Mouse (Mus musculus): ENCODE results near the gene Gtf2h1. TPM values are rescaled to one million over a fixed set of nuclear protein-coding genes. Genes with fewer than 3 reads are reported as not detected.
"Not testable (repeated sequence)": the region's sequence is repeated elsewhere in the genome, so short reads cannot be mapped to it uniquely, and the experiment has no call there.

Gene Gtf2h1
- polyA plus RNA-seq, 1 experiment from 2014 or later, result 53.5 TPM

DNA sequence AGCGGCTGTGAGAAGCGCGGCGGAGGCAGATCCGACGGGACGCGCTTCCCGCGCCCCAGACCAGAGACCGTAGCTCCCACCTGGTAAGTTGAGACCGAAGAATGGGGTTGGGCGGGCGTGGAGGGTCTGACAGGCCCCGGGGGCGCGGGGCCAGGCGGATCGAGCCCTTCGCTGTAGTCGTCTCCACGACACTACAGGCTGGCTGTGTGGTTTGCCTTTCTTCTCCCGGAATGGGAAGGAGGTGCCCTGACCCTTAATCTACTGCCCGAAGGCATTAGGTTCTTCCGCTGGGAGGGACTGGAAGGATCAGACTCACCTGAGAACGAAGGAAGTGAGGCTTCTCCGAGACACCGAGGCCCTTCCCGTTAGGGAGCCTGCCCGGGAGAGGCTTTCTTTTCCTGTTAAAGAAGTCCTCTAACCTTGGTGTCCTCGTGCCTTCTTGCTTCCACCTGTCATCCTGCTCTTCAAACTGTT lies 340 bp downstream of the Gtf2h1 start:
- Histone ChIP-seq H3K9me3 (replicated peaks) (no peaks in the 10 kb centered on the region), H3K4me3 (peak overlapping the region; percentile 87), H3K36me3 (peaks cover 28% of the 10 kb centered on the region), H3K27me3 (ENCODE audit: low read depth, poor library complexity, severe bottlenecking) (no peaks in the 10 kb centered on the region), H3K27ac (replicated peaks) (peak overlapping the region; percentile 94), H3K4me1 (peaks cover 25% of the 10 kb centered on the region)
- DNase-seq (ENCODE audit: low spot score), result no peak
- under 1% methylated on average over 31 of the region's 31 CpGs for WGBS

GRCm38 (mm10) chr7:46796779-46797178 lies 876 bp downstream of the Gtf2h1 start:
- Histone ChIP-seq H3K4me1 (peaks cover 25% of the 10 kb centered on the region), H3K4me3 (peak overlapping the region; percentile 87), H3K36me3 (peaks cover 33% of the 10 kb centered on the region), H3K27ac (replicated peaks) (no peak overlapping the region), H3K9me3 (replicated peaks) (no peaks in the 10 kb centered on the region), H3K27me3 (ENCODE audit: low read depth, poor library complexity, severe bottlenecking) (no peaks in the 10 kb centered on the region)
- no peak for DNase-seq (ENCODE audit: low spot score)
- WGBS, result 52% methylated on average over 6 of the region's 6 CpGs

DNA sequence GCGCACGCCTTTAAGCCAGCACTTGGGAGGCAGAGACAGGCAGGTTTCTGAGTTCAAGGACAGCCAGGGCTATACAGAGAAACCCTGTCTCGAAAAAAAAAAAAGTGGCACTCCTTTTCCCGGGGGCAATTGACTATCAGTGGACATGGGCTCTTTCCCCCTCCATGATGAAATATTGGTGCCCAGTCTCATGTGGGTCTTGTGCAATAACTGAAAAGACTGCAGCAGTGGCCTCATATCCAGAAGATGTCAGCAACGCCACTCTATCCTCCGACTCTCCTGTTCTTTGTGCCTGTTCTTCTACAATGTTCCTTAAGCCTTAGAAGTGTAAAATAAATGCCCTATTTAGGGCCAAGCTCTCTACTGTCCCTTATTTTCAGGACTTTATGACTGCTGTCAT lies 14.4 kb downstream of the Gtf2h1 start:
- H3K27ac ChIP-seq (replicated peaks), result no peak overlapping the region
- peaks cover 98% of the 10 kb centered on the region for H3K36me3 ChIP-seq
- no peak for DNase-seq (ENCODE audit: low spot score)
- H3K4me3 ChIP-seq, result no peak overlapping the region
- no peaks in the 10 kb centered on the region for H3K4me1 ChIP-seq
- no peaks in the 10 kb centered on the region for H3K27me3 ChIP-seq (ENCODE audit: low read depth, poor library complexity, severe bottlenecking)
- 92% methylated on average over 6 of the region's 6 CpGs for WGBS
- no peaks in the 10 kb centered on the region for H3K9me3 ChIP-seq (replicated peaks)

- no peak overlapping the region for H3K4me3 ChIP-seq
- no peaks in the 10 kb centered on the region for H3K4me1 ChIP-seq
- H3K27ac ChIP-seq (replicated peaks), result no peak overlapping the region
- no peaks in the 10 kb centered on the region for H3K9me3 ChIP-seq (replicated peaks)
- 91% methylated on average over 4 of the region's 4 CpGs for WGBS
- DNase-seq (ENCODE audit: low spot score), result no peak
- H3K27me3 ChIP-seq (ENCODE audit: low read depth, poor library complexity, severe bottlenecking), result no peaks in the 10 kb centered on the region
- peaks cover 97% of the 10 kb centered on the region for H3K36me3 ChIP-seq
These were observed 18.1 kb downstream of the Gtf2h1 start for GRCm38 (mm10) chr7:46814012-46814411.

GRCm38 (mm10) chr7:46820876-46821632 lies 25.2 kb downstream of the Gtf2h1 start:
- not testable (repeated sequence) for H3K27ac ChIP-seq (replicated peaks); H3K4me1 ChIP-seq; H3K4me3 ChIP-seq; H3K27me3 ChIP-seq (ENCODE audit: low read depth, poor library complexity, severe bottlenecking); DNase-seq (ENCODE audit: low spot score); H3K9me3 ChIP-seq (replicated peaks)
- H3K36me3 ChIP-seq, result peaks cover 76% of the 10 kb centered on the region
- WGBS, result 91% methylated on average over 15 of the region's 15 CpGs

DNA sequence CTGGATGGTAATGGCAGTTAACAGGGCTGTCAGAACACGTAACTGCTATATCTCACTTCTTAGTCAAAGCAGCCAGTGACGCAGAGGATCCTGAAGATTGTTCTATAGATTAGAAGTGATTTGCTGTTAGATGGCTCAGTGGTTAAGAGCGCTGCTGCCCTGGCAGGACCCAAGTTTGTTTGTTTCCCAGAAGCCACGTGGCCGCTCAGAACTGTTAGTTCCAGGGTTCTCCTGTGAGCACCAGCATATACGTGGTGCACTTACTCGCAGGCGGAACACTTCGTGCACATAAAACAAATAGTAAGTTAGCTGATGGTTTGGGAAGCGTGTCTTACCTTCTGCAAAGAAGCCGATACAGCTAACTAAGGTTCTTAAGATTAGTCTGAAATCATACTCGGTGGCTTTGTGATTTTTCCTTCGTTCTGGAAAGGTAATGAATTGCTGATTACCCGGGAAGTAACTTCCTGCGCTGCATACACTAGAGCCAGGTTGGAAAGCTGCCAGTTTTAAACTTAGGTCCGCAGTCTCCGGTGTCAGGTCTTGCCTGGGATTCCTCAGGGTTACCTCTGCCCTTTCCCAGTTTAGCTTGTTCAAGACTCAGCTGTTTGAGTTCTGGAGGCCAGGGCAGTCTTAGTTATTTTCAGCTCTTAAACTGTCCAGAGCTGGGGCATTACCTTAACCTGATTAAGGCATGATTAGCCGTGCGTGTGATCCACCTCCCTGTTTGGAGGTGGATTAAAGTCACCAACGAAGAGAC lies 31.3 kb downstream of the Gtf2h1 start:
- DNase-seq (ENCODE audit: low spot score), result no peak
- H3K27me3 ChIP-seq (ENCODE audit: low read depth, poor library complexity, severe bottlenecking), result no peaks in the 10 kb centered on the region
- WGBS, result 83% methylated on average over 20 of the region's 20 CpGs
- H3K4me1 ChIP-seq, result peaks cover 8% of the 10 kb centered on the region
- H3K36me3 ChIP-seq, result peaks cover 22% of the 10 kb centered on the region
- no peak overlapping the region for H3K4me3 ChIP-seq
- H3K27ac ChIP-seq (replicated peaks), result no peak overlapping the region
- no peaks in the 10 kb centered on the region for H3K9me3 ChIP-seq (replicated peaks)

DNA sequence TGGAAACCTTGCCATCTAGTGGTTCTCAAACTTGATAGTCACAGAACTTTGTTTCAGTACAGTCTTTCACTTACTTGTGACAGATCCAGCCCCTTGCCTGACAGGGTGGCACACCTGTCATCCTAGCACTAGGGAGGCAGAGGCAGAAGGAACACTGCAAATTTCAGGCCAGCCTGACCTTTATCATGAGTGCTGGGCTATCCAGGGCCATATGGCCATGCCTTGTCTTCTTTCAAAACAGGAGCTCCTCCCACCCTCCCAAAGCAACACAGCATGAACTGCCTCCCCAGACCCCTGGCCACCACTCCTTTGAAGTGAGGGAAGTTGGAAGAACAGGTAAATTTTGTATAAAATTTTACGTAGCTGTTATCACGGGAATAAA lies 31.9 kb downstream of the Gtf2h1 start:
- H3K9me3 ChIP-seq (replicated peaks), result no peaks in the 10 kb centered on the region
- peaks cover 16% of the 10 kb centered on the region for H3K36me3 ChIP-seq
- 91% methylated on average over 2 of the region's 2 CpGs for WGBS
- H3K27me3 ChIP-seq (ENCODE audit: low read depth, poor library complexity, severe bottlenecking), result no peaks in the 10 kb centered on the region
- peaks cover 8% of the 10 kb centered on the region for H3K4me1 ChIP-seq
- no peak for DNase-seq (ENCODE audit: low spot score)
- H3K27ac ChIP-seq (replicated peaks), result no peak overlapping the region
- H3K4me3 ChIP-seq, result no peak overlapping the region

DNA sequence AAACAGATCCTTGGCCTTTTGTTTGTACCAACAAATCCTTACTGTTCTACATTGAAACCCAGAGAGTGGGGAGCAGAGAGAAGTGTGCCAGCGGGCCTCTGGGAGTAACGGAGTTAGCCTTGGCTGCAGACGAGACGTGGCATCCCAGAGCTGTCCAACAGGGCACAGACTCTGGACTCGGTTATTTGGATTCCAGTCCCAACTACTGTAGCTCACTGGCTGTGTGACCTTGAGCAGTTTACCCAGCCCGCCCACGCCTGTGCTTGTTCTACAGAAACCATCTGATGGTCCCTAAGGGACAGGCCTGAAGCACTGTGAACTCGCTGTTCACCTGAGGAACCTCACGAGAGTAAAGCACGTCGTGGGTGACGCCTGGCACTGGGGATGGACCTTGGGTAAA lies 34.0 kb downstream of the Gtf2h1 start:
- Histone ChIP-seq H3K4me3 (no peak overlapping the region), H3K27me3 (ENCODE audit: low read depth, poor library complexity, severe bottlenecking) (no peaks in the 10 kb centered on the region), H3K4me1 (peaks cover 15% of the 10 kb centered on the region), H3K36me3 (no peaks in the 10 kb centered on the region), H3K9me3 (replicated peaks) (no peaks in the 10 kb centered on the region), H3K27ac (replicated peaks) (no peak overlapping the region)
- DNase-seq (ENCODE audit: low spot score), result no peak
- WGBS, result 93% methylated on average over 12 of the region's 12 CpGs

DNA sequence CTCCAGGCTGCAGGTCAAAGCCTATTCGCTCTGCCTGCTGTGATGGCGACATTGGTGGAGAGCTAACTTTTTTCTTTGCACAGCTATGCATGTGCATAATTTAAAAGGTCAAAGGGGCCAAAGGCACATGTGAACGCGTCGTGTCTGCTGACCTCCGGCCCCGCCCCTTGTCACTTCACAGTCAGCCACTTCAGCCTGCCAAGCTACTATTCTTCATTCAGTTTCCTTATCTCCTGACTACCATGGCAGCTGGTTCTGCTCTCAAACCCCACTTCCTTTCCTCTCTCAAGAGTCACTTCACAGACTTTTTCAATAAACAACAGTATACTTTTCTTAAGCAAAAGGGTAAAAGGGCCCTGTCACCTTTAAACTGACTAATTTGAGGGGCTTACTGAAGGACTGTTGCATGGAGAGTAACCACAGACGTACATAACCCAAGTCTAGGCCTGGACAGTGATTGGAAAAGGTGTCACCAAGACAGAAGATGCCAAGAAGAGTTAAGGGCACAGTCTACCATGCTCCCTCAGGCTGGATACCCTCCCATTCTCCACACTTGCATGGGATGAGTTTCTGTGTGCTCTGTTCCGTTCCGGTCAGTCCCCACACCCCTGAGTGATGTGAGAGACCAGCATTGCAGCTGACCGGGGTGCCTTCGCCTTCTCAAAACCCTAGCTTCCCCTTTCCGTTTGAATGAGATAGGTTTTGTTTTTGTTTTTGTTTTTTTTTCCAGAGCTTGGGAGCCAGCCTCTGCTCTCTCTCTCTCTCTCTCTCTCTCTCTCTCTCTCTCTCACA lies 35.1 kb downstream of the Gtf2h1 start:
- Histone ChIP-seq H3K9me3 (replicated peaks) (no peaks in the 10 kb centered on the region), H3K4me1 (peaks cover 22% of the 10 kb centered on the region), H3K27ac (replicated peaks) (no peak overlapping the region), H3K27me3 (ENCODE audit: low read depth, poor library complexity, severe bottlenecking) (no peaks in the 10 kb centered on the region), H3K4me3 (no peak overlapping the region), H3K36me3 (no peaks in the 10 kb centered on the region)
- 68% methylated on average over 13 of the region's 13 CpGs for WGBS
- DNase-seq (ENCODE audit: low spot score), result no peak

DNA sequence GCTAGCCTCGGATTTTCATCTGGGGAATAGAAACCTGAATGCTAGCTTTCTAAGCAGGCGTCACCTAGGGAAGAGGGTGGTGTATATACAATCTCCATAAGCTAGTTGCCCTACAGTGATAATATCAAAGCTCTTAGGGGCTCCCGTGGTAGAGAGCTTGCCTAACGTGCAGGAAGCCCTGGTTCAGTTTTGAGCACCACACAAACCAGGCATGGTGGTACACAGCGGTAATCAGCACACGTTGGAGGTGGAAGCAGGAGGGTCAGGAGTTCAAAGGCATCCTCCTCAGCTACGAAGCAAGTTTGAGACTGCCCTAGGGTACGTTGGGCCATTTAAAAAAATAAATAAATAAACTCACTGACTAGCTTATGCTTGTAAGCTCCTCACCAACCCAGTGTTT lies 35.8 kb downstream of the Gtf2h1 start:
- Histone ChIP-seq H3K4me3 (no peak overlapping the region), H3K4me1 (peaks cover 22% of the 10 kb centered on the region), H3K9me3 (replicated peaks) (no peaks in the 10 kb centered on the region), H3K27ac (replicated peaks) (no peak overlapping the region), H3K27me3 (ENCODE audit: low read depth, poor library complexity, severe bottlenecking) (no peaks in the 10 kb centered on the region), H3K36me3 (no peaks in the 10 kb centered on the region)
- no peak for DNase-seq (ENCODE audit: low spot score)
- 81% methylated on average over 8 of the region's 8 CpGs for WGBS

- H3K27me3 ChIP-seq (ENCODE audit: low read depth, poor library complexity, severe bottlenecking); DNase-seq (ENCODE audit: low spot score); H3K9me3 ChIP-seq (replicated peaks); H3K36me3 ChIP-seq; H3K27ac ChIP-seq (replicated peaks); H3K4me3 ChIP-seq: not testable (repeated sequence)
- H3K4me1 ChIP-seq, result peaks cover 24% of the 10 kb centered on the region
- WGBS, result 93% methylated on average over 11 of the region's 11 CpGs
These were observed 36.4 kb downstream of the Gtf2h1 start for GRCm38 (mm10) chr7:46832112-46832810.

- H3K27me3 ChIP-seq (ENCODE audit: low read depth, poor library complexity, severe bottlenecking), result no peaks in the 10 kb centered on the region
These were observed 37.4 kb downstream of the Gtf2h1 start for GRCm38 (mm10) chr7:46833266-46833665.

More at GRCm38 (mm10) chr7:46833266-46833665, 37.4 kb downstream of the Gtf2h1 start:
- Histone ChIP-seq H3K9me3 (replicated peaks) (no peaks in the 10 kb centered on the region), H3K4me1 (peaks cover 31% of the 10 kb centered on the region), H3K27ac (replicated peaks) (no peak overlapping the region), H3K36me3 (no peaks in the 10 kb centered on the region), H3K4me3 (no peak overlapping the region)
- WGBS, result 68% methylated on average over 6 of the region's 6 CpGs
- peak; percentile 23 for DNase-seq (ENCODE audit: low spot score)

Data from midbrain, embryonic 10.5 days (tissue).